Mouse (Mus musculus): ENCODE results near the gene Yes1. TPM values are rescaled to one million over a fixed set of nuclear protein-coding genes. Genes with fewer than 3 reads are reported as not detected.
"Not testable (repeated sequence)": the region's sequence is repeated elsewhere in the genome, so short reads cannot be mapped to it uniquely, and the experiment has no call there.

Yes1 gene
- polyA plus RNA-seq, 1 experiment from 2014 or later: 35.7 TPM

GRCm38 (mm10) chr5:32728300-32728699 is 117.3 kb downstream of the Yes1 start:
- WGBS: 75% methylated on average over 7 of the region's 7 CpGs
- Histone ChIP-seq H3K9ac (no peak overlapping the region), H3K36me3 (peaks cover 1% of the 10 kb centered on the region; the same call in 1 of the 2 replicates), H3K4me2 (replicated peaks) (no peak overlapping the region), H3K4me3 (no peak overlapping the region), H3K9me3 (peaks cover 2% of the 10 kb centered on the region; the same call in 1 of the 2 replicates), H3K27ac (no peak overlapping the region), H3K4me1 (no peaks in the 10 kb centered on the region), H3K27me3 (no peaks in the 10 kb centered on the region)
- ATAC-seq (ENCODE audit: low FRiP score, low read depth): no peak

GRCm38 (mm10) chr5:32728851-32729250 is 117.9 kb downstream of the Yes1 start:
- peaks cover 2% of the 10 kb centered on the region; the same call in 1 of the 2 replicates for H3K9me3 ChIP-seq
- no peaks in the 10 kb centered on the region for H3K4me1 ChIP-seq
- 85% methylated on average over 8 of the region's 8 CpGs for WGBS
- H3K4me2 ChIP-seq (replicated peaks): no peak overlapping the region
- ATAC-seq (ENCODE audit: low FRiP score, low read depth): 0 out of 2 replicates have a peak, but pooled peaks have one; percentile 24
- H3K36me3 ChIP-seq: peaks cover 7% of the 10 kb centered on the region
- H3K27me3 ChIP-seq: no peaks in the 10 kb centered on the region
- no peak overlapping the region for H3K4me3 ChIP-seq
- H3K27ac ChIP-seq: no peak overlapping the region
- no peak overlapping the region for H3K9ac ChIP-seq

- WGBS: 92% methylated on average over 6 of the region's 6 CpGs
- not testable (repeated sequence) for H3K27me3 ChIP-seq; H3K4me1 ChIP-seq; H3K9me3 ChIP-seq; H3K4me3 ChIP-seq; H3K27ac ChIP-seq; H3K9ac ChIP-seq; H3K4me2 ChIP-seq (replicated peaks)
- peak; percentile 52; the same call in 1 of the 2 replicates for ATAC-seq (ENCODE audit: low FRiP score, low read depth)
- H3K36me3 ChIP-seq: peaks cover 22% of the 10 kb centered on the region
Observed at GRCm38 (mm10) chr5:32733892-32734291, 122.9 kb downstream of the Yes1 start.

- no peaks in the 10 kb centered on the region for H3K4me1 ChIP-seq
- H3K9ac ChIP-seq: no peak overlapping the region
- H3K4me2 ChIP-seq (replicated peaks): no peak overlapping the region
- H3K4me3 ChIP-seq: no peak overlapping the region
- ATAC-seq (ENCODE audit: low FRiP score, low read depth): no peak
- 89% methylated on average over 6 of the region's 6 CpGs for WGBS
- H3K36me3 ChIP-seq: peaks cover 22% of the 10 kb centered on the region
- peaks cover 3% of the 10 kb centered on the region for H3K9me3 ChIP-seq
- no peaks in the 10 kb centered on the region for H3K27me3 ChIP-seq
- H3K27ac ChIP-seq: no peak overlapping the region
Observed at GRCm38 (mm10) chr5:32735779-32736178, 124.8 kb downstream of the Yes1 start.

Other genes starting within 250 kb of the Yes1 start
- 203 and 216 TPM in 2 replicates for gene Ppp1cb, start 152.3 kb upstream of the Yes1 start, polyA plus RNA-seq (2015; fragmentation: Nextera tagmentation; extraction: Ambion mirVana)
- gene Pisd, start 174.5 kb downstream of the Yes1 start, polyA plus RNA-seq (2015; fragmentation: Nextera tagmentation; extraction: Ambion mirVana): 54.4 and 55.4 TPM in 2 replicates
- not detected in 2 replicates for gene Gm20671, start 215.9 kb downstream of the Yes1 start, polyA plus RNA-seq (2015; fragmentation: Nextera tagmentation; extraction: Ambion mirVana)
- 12.2 and 13.3 TPM in 2 replicates for gene Prr14l, start 243.1 kb downstream of the Yes1 start, polyA plus RNA-seq (2015; fragmentation: Nextera tagmentation; extraction: Ambion mirVana)

Data from limb, embryonic 13.5 days (tissue).